Mouse (Mus musculus) layer of hippocampus, postnatal 10 days (tissue): ENCODE data around the gene Bicc1. TPM values are rescaled to one million over a fixed set of nuclear protein-coding genes. Genes with fewer than 3 reads are reported as not detected.

Experiments
- DNase-seq, 2 experiments: peaks; one replicate each; pipeline ENCODE4 v3.0.0; 2021; ENCODE audit warnings: low spot score in 2 of 2
- total RNA-seq, 2 experiments: library from RNA; stranded (reverse); gene quantifications; 2 replicates each; pipeline ENCODE4 v1.2.3; 2021

Gene Bicc1
- total RNA-seq, 2 experiments from 2014 or later: 6.2 to 6.6 TPM

DNA sequence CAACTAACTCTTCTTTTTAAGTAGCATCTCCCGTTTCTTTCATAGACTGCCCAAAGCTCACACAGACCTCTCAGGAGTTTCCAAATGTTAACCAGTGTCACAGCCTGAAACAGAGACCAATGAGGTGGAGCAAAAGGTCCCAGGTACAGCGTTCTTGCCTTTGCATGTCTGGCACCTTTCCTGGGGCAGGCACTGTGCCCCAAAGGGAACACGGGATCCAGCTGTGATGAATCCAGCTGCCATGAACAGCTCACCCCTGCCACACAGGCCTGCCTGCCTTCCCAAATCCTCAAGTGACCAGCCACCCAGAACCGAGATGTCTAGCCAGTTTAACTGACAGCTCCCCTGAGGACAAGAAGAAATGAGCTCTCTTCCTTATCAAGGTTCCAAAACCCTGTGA, 36.1 kb downstream of the Bicc1 start:
- DNase-seq: no peak

DNA sequence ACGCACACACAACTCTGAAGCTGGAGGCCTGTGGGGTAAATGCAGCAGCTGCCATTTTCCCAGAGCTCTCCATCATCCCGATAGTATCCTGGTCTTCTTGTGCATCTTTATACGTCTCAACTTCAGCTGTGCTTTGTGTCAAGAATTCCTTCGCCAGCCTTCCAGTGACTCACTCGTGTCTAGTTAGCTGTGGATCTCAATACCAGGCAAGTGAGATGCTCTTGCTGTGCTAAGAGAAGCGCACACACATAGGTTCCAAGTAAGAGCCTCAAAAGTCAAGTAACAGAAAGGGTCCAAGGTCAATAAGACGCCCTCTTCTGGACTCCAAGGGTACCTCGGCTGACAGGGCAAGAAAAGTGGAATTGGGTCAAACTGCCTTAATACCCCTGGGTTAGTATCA, 37.0 kb downstream of the Bicc1 start:
- DNase-seq: no peak

DNA sequence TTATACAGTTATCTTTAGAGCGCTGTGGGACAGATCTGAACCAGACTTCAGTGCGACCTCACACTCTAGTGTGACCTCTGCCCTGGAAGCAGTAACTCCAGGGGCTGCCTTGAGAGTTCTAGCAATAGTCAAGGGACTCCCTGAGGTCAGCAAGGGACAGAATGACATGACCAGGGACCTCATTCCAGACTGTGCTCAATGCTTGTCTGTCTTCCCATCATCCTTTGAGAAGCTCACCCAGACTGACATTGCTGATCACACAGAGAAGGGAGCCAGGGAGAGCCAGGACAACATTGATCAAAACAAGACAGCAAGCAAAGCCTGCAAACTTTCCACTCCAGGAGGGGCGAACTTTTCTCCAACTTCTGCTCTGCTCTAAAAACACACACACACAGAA, 38.7 kb downstream of the Bicc1 start:
- no peak for DNase-seq

DNA sequence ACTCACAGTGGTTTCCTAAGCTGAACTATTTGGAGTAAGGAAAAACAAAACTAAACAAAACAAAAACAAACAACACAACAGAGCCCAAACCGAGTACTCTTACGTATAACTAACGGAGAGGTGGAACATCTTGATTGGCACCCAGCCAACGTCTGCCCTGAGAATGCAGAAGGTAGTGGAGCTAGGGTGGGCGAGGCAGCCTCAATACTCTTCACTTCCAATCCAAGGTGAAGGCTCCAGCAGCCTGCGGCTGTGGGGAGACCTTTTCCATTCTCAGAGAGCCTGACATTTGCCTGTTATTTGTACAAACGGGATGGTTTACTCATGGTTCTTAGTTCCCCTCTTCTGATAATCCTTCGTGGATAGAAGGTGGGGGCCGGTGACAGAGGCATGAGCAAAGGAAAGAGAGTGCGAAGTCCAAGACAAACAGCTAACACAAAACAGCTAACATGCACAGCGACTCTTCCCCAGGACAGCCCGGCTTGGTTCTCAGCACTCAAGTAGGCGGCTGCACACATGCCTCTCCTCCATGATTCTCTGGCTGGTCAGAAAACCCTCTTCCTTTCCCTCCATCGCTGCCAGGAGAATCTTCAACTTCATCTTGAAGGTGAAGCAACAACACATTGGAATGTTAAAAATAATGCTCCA, 39.3 kb downstream of the Bicc1 start:
- no peak for DNase-seq

DNA sequence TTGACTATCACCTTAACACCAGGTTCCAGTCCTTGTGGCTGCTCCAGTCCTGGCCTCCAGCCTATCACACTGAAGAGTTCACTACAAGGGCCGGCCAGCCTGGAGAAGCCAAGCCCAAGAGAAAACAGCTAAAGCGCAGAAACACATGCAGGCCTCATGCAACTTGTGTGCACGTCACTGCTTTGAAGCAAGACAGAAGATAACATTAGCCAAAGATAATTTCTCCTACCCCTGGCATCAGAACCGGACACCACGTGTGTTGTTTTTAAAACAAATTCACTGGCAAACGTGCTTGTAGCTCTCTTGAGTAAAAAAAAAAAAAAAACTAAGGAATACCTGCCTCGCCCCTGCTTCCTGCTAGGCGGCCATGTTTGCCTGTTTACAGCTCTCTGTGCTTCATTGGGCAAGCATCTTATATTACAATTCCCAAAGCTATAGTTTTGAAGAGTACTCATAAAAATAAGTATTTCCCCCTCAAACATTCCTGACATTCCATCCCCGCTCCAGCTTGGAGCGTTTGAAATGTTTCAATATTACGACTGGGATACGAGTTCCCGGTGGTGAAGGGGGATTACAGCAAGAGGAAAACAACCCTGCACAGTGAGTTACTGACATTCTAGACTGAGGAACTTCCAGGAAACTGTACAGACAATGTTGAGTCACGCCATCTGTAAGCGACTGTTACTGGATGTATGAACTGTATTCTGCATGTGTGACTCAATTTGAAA, 40.2 kb downstream of the Bicc1 start:
- DNase-seq: no peak

DNA sequence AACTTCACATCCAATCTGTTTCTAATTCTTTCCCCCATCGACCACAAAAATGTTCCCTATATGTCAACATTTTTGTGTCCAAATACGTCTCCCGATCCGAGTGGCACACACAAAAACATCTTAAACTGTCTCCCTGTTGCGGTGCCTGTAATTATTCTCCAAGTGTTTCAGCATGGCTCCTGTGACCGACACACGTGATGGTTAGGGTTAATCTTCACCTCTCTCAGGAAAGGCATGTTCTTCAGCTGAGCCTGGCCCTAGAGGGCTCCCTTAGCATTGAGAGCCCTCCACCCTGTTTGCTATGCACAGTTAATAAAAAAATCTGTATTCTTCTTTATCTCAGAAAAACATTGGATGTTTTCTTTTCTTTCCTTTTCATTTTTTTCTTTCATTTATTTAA, 41.7 kb downstream of the Bicc1 start:
- no peak for DNase-seq

DNA sequence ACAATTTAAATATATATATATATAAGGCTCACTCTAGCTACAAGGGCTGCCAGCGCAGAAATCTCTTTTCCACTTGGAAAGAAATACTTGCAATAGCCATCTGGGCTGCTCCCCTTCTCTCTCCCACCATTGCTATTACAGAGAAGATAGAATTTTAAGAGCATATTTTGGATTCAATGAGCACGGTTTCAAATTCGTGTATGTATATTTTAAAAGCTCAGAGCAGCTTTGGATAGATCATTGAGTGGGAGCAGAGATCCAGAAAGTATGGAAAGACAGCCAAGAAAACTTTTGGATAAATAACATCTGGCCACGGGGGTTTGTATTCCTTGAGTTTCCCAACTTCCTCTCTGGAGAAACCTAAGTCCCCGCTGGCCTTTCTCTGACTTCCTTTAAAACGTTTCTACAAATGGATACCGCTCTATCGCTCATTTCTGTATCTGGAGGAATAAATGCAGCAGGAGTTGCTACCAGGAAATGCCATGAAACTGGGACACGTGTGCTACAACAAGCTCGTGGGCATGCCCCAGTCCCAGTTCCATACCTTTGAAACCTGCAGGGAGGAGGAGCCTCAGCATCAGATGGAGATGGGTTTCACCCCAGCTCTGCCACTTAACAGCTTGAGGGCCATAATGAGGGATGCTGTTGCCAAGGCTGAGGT, 45.1 kb downstream of the Bicc1 start:
- DNase-seq: no peak

DNA sequence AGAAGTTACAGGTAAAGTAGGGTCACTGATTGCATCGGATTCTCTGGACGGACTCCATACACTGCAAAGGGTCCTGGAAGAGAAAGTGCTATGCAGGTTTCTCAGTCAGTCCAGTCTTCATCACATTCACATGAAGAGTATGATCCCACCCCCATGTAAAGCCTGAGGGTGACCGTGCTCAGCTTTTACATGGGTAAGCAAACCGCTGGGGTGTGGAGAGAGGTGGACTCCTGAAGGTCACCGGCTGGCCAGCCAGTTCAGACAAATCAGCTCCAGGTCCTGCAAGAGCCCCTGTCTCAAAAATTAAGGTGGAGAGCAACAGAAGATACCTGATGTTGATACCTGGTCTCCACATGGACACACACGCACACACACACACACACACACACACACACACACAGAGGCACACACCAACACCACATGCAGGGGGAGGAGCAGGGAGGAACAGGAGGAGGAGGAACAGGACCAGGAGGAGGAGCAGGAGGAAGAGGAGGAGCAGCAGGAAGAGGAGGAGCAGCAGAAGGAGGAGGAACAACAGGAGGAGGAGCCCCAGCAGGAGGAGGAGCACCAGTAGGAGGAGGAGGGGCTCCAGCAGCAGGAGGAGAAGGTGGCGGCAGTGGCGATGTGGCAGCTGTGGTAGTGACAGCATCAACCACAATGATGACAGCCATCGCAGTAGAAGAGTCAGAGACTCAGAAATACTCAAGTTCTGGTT, 52.9 kb downstream of the Bicc1 start:
- DNase-seq: no peak

DNA sequence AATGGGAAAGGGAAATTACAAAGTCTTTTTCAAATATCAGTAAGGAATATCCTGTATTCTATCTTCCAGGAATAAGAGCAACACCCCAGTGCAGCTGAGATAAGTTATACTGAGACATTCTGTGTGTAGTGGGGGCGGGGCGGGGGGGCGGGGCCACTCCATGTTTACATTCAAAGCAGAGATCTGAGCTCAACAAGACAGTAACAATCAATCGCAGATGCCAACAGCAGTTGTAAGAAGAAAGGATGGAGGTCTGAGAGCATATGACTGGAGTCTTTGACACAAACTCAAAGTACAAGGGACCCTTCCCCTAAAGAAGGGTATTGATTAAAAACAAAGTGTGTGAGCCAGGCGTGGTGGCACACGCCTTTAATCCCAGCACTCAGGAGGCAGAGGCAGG, 54.7 kb downstream of the Bicc1 start:
- no peak for DNase-seq

DNA sequence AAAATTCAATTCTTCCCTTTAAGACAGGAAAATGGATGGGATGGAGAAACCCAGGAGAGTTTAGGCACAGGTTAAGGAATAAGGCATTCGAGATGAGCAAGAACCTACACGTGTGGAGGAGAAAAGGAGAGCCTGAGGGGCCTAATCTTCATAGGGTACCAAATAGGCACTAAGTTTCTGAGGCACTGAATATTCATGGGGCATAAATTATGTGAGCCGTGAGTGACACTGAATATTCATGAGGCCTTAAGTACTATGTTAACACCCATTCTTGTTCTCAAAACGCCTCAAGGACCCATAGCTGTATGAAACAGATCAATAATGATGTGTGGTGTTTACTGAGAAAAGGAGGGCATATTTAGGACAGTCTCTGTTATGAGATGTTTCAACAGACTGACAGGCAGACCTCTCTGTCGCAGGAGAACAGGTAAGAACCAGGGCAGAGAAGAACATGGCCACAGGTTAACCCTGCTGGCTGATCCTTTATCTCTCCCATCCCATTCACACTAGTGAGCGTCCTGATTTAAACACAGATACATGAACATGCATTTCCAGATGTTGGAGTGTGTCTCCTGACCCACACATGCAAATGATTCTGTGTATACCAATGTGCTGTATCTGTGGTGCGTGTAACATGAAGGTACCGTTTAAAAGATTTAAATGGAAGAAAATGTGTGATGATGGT, 58.5 kb downstream of the Bicc1 start:
- DNase-seq: no peak

DNA sequence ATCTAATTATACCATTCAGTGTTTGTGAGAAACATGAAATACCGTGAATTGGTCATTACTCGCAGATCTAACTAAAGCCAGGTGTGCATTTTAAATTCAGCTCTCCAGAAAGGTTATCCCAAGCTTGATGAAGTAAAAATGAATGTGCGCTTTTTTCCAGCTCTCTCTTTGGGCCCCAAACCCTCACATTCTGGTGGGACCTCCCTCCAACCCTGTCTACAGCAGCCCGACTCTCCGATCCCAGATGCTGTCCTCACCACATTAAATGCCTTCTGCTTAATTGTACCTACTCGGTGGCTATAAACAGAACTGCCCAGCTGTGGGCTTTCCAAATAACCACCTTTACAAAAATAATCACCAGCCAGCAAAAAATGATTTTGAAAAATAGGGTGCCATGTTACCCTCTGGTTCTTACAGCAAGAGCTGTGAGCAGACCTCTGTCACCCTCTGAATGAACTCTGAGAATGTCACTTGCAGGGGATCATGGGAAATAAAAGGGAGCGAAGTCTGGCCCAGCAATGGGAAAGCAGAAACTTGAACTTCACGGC, 64.7 kb downstream of the Bicc1 start:
- no peak for DNase-seq

DNA sequence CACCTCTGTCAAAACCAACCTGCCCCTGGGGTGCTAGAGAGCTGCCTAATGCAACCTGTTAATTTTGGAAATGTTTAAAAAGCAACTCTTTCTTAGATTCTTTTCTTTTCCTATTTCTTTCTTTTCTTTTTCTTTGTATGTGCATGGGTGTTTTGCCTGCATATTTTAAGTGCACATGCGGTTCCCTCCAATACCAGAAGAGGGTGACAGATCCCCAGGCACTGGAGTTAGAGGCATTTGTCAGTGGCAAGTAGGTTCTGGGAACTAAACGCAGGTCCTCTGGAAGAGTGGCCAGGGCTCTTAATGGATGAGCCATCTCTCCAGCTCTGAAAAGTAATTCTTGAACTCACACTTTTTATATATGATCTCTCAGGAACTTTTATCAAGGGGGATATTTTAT, 66.2 kb downstream of the Bicc1 start:
- DNase-seq: no peak

DNA sequence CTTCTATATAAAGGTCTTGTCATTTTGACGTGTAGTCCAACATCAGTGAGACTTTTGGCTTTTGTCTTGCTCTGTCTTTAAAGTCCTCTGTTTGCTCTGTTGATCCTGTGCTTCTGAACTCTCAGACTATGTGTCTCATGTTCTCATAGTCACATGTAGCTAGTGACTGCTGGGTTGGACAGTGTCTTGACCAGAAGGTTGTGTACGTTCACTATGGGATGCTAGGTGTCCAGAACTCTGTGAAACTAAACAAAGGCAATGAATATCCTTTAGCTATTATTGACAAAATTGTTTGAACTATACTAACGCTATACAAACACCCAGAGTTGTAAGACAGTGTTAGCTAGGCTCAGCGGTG, 72.2 kb downstream of the Bicc1 start:
- DNase-seq: no peak

DNA sequence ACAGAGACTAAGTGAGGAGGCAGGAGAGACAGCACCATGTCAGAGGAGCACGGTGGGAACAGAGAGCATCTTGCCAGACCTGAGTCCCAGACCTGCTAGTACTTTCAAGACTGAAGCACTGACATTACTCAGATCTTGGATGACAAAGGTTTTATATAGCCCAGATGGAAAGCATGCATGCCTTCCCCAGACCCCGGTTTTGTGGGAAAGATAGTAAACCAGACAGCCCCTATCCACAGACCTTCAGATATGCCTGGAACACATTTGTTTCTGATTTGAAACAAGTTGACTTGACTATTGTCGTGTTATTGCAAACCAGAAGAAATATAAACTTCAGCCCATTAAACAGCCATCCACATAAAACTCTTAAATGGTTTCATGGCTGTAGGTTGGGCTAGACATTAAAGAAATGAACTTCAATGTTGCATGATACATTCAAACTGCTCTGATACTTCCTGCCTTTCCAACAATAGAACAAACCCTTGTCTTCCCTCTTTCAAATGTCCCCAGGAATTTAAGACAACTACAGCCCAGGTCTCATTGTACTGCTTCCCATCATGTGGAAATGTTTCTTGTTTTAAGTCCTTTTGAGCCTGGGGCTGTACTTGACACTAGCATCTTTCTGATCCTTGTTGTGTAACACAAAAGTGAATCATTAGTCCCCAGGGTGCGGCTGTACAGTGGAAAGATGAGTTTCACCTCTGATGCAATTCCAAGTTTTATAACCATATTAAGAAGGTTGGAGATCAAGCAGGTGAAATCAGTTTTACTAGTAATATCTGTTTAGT, 72.7 kb downstream of the Bicc1 start:
- no peak for DNase-seq

DNA sequence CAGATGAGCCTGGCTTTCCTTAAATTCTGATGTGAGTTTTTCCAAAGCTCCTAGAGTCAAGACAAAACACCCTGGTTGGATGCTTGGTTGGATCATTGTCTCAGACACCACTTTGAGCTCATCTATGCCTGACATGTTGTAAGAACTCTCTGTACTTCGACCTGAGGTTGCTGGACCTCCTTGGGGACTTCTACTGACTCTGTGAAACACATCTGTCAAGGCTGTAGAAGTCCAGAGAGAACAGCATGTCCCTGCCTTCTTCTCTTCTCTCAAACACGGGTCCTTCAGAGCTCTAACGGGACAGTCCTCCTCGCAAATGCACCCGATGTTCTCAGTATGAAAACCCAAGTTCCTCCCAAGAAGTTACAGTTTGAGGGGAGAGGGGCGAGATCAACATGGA, 76.5 kb downstream of the Bicc1 start:
- DNase-seq: no peak

DNA sequence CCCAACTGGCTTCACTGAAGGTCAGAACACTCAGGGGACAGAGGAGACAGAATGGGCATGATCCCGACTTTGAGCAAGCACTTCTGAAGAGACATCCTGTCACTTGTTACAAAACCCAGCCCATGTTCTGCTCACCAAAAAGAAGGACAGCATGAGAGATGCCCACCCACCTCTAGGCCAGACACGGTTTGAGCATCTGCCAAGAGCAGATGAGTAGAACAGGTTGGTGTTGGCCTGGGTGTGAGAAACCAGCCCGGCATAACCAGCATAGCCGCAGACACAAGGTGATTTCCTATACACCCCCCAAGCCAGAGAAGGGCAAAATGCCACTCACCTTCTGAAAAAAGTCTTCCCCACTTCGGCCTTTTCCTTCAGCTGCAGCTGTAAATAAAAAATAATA, 80.6 kb downstream of the Bicc1 start:
- no peak for DNase-seq

DNA sequence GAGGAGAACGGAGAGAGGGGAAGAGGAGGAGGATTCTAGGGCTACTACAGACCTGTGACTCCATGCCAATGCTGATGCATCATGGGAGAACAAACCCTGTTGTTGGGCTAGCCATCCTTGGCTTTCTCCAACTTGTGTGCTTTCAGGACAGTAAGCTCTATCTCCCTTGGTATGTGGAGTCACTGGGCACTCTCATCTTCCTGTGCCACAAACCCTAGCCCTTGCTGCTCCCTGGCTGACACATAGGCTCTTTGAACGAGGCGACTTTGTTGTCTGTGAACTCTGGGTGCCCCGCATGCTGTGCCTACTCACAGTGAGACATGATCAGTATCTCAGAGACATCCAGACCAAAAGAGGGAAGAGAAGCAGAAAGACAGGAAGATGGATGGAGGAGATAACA, 94.5 kb downstream of the Bicc1 start:
- no peak for DNase-seq

DNA sequence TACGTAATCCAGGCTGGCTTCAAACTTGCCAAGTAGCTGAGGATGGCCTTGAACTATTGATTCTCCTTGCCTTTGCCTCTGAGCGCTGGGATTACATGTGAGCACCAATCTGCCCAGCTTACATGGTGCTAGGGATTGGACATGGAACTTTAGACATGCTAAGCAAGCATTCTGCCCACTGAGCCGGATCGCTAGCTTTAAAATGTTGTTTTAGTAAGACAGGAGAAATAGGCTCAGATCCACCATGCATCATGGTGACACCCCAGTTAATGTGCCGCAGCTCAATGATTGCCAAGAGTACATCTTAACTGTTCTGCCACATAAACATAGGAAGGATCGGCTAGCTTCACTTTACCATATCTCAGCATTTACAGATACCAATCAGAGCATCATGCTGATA, 94.9 kb downstream of the Bicc1 start:
- DNase-seq: no peak

DNA sequence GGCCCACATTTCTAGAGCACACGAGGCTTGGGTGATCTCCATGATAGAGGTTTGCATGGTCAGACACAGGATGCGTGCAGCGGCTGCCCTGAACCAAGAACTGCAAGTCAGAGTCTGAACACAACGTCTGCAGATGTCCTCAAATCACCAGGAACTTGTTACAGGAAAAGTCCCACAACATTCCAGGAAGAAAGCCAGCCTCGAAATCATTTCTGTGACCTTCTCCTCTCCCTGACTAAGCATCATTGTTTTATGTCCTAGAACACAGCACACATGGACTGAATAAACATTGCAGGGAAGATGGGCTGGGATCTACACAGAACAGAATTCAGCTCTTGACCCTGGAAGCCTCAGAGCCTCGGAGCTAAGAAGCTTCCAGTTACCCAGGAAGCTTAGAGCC, 97.3 kb downstream of the Bicc1 start:
- DNase-seq: no peak

DNA sequence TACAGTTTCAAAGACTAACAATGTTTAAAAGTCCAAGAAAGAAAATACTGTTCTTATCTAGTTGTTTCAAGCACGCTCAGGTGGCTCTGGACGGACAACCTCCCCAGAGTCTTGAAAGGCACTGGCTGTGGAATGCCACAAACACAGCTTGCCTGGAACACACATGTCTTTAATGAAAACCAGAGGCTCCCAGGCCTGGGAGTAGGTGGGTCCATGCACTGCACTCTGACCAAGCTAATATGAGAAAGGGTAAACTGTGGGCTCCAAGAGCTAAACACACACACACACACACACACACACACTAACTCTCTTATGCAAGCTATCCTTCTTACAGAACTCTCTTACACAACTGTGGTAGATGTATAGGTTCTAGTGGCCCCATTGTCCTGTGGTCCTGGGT, 99.2 kb downstream of the Bicc1 start:
- DNase-seq: no peak
